Mouse (Mus musculus): Measurements from ENCODE around the gene Mrpl52. TPM values are rescaled to one million over a fixed set of nuclear protein-coding genes. Genes with fewer than 3 reads are reported as not detected.
A peak's percentile ranks its signal among the peaks of the same experiment; 100 is the strongest.

The Mrpl52 gene
- polyA plus RNA-seq, 1 experiment = 63.5 TPM

DNA sequence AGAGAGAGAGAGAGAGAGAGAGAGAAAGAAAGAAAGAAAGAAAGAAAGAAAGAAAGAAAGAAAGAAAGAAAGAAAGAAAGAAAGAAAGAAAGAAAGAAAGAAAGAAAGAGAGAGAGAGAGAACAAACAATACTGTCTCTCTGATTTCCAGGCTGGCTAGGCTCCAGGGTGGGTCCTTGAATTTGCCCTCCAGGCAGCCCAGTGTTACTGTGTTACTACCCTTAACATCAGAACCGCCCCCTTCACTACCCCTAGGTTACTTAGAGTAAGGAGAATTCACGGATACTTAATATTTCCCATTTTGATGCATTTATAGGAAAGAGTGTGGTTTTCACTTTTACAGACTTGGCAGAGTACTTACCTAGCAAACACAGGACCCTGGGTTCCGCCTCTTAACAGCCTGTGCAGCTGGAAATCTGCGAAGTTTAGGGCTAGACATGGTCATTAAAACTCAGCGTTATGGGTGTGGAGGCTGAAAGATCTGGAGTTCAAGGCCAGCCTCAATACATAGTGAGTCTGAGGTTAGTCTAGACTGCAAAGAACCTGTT is 10.4 kb upstream of the Mrpl52 start:
- TF ChIP-seq GATA1 (IDR thresholded peaks at IDR 0.05; ENCODE audit: low read length) = no peak
- H3K27me3 ChIP-seq (ENCODE audit: control insufficient read depth) = peaks cover 12% of the 10 kb centered on the region
- no peaks in the 10 kb centered on the region for H3K9me3 ChIP-seq (ENCODE audit: control insufficient read depth, low read length)
- no peak overlapping the region for H3K4me3 ChIP-seq (replicated peaks)
- H3K36me3 ChIP-seq (ENCODE audit: control insufficient read depth) = no peaks in the 10 kb centered on the region
- peaks cover 16% of the 10 kb centered on the region for H3K4me1 ChIP-seq (ENCODE audit: control insufficient read depth)

DNA sequence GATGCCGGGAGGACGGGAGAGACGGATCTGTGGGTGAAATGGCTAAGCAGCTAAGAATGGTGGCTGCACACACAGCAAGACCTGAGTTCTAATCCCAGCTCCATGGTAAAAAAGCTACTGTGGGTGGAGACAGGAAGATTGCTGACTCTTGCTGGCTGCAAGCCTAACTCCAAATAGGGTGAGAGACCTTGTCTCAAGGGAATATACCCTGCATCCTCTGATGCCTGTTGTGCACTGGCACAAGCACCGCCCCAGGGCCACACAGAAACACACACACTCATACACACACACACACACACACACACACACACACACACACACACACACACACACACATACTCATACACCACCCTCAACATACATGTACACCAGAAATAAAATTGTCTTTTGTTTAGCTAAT is 9.9 kb upstream of the Mrpl52 start:
- Histone ChIP-seq H3K9me3 (ENCODE audit: control insufficient read depth, low read length) (no peaks in the 10 kb centered on the region), H3K36me3 (ENCODE audit: control insufficient read depth) (no peaks in the 10 kb centered on the region), H3K27me3 (ENCODE audit: control insufficient read depth) (peaks cover 12% of the 10 kb centered on the region), H3K4me3 (replicated peaks) (no peak overlapping the region), H3K4me1 (ENCODE audit: control insufficient read depth) (peaks cover 16% of the 10 kb centered on the region)
- TF ChIP-seq GATA1 (IDR thresholded peaks at IDR 0.05; ENCODE audit: low read length) = no peak
- no peak for TF ChIP-seq TAL1 (IDR thresholded peaks at IDR 0.05; ENCODE audit: low read length)

DNA sequence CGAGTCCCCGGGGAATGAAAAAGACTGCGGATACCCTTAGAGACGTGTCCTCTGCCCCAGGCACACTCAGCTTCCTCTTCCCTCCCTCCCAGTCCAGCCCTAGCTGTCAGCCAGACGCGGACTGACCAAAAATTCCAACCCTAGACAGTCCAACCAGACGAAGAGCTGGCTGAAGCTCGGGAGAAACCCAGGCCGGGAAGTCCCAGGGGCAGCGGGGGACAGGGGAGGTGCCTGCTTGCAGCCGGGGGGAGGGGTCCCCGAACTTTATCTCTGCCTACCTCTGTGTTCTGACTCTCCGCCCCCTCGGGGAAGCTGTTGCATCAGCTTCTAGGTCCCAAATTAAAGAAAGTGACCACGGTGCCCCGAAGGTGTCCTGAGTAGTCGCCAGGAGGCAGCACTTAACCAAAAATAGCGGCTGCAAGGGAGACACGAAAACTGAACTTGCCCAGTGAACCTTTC is 9.1 kb upstream of the Mrpl52 start, which contains the start of gene Slc7a7:
TSS of gene Slc7a7 (minus strand) at position 158 of the 459 bp plus-strand sequence.
- peaks cover 16% of the 10 kb centered on the region for H3K4me1 ChIP-seq (ENCODE audit: control insufficient read depth)
- H3K4me3 ChIP-seq (replicated peaks) = peak within 1 kb of the TSS; percentile 43
- no peaks in the 10 kb centered on the region for H3K36me3 ChIP-seq (ENCODE audit: control insufficient read depth)
- peaks cover 12% of the 10 kb centered on the region for H3K27me3 ChIP-seq (ENCODE audit: control insufficient read depth)
- TF ChIP-seq TAL1 (IDR thresholded peaks at IDR 0.05; ENCODE audit: low read length) (no peak), GATA1 (IDR thresholded peaks at IDR 0.05; ENCODE audit: low read length) (no peak)
- no peaks in the 10 kb centered on the region for H3K9me3 ChIP-seq (ENCODE audit: control insufficient read depth, low read length)

DNA sequence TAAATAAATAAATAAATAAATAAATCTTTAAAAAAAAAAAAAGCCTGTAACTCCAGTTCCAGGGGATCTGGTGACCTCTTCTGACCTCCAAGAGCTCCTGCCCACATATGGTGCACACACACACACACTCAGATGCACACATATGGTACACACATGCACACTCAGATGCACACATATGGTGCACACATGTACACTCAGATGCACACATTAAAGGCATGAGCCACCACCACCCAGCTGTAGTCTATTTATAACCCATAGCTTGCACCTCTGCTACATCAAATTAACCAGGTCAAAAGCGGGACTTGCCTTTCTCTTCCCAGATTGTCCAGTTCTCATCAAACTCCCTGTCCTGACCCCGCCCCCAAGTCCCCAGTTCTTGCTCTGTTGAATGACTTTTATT is 5.7 kb upstream of the Mrpl52 start:
- Histone ChIP-seq H3K9me3 (ENCODE audit: control insufficient read depth, low read length) (no peaks in the 10 kb centered on the region), H3K4me1 (ENCODE audit: control insufficient read depth) (peaks cover 36% of the 10 kb centered on the region), H3K27me3 (ENCODE audit: control insufficient read depth) (peaks cover 12% of the 10 kb centered on the region), H3K4me3 (replicated peaks) (no peak overlapping the region), H3K36me3 (ENCODE audit: control insufficient read depth) (no peaks in the 10 kb centered on the region; the same call in 1 of the 2 replicates)
- TF ChIP-seq TAL1 (IDR thresholded peaks at IDR 0.05; ENCODE audit: low read length) (no peak), GATA1 (IDR thresholded peaks at IDR 0.05; ENCODE audit: low read length) (no peak)

DNA sequence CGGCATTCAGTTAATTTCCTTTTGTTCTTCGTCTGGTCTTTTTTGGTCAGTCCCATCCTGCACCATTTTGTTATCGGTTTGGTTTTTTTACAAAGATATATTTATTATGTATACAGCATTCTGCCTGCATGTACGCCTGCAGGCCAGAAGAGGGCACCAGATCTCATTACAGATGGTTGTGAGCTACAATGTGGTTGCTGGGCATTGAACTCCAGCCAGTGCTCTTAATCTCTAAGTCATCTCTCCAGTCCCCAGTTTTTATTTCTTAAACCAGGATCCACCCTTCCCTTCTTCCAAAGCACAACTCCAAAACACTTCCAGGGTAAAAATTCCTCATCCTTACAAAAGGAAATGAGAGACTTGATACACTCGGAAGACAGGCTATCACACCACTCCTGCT is 3.3 kb upstream of the Mrpl52 start:
- Histone ChIP-seq H3K36me3 (ENCODE audit: control insufficient read depth) (peaks cover 3% of the 10 kb centered on the region), H3K9me3 (ENCODE audit: control insufficient read depth, low read length) (no peaks in the 10 kb centered on the region), H3K4me1 (ENCODE audit: control insufficient read depth) (peaks cover 46% of the 10 kb centered on the region), H3K27me3 (ENCODE audit: control insufficient read depth) (no peaks in the 10 kb centered on the region), H3K4me3 (replicated peaks) (no peak overlapping the region)
- TF ChIP-seq GATA1 (IDR thresholded peaks at IDR 0.05; ENCODE audit: low read length) (no peak), TAL1 (IDR thresholded peaks at IDR 0.05; ENCODE audit: low read length) (no peak)

DNA sequence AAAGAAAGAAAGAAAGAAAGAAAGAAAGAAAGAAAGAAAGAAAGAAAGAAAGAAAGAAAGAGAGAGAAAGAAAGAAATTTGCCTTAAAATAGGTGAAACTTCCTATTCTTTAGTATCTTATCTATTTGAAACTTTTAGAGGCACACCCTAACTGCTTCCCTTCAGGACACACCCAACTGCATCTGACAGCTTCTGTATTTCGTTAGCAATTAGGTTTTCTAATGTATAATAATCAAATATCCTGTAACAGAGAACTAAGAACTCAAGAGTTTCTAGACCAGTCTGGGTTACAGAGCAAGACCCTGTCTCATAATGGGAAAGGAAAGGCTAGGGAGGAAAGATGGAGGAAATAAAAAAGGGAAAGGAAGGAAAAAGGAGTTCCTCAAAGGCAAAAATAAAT is 2.1 kb upstream of the Mrpl52 start:
- Histone ChIP-seq H3K36me3 (ENCODE audit: control insufficient read depth) (peaks cover 13% of the 10 kb centered on the region), H3K27me3 (ENCODE audit: control insufficient read depth) (0 out of 2 replicates have a peak, but pooled peaks cover 2% of the 10 kb centered on the region), H3K4me3 (replicated peaks) (peak overlapping the region; percentile 32), H3K9me3 (ENCODE audit: control insufficient read depth, low read length) (no peaks in the 10 kb centered on the region), H3K4me1 (ENCODE audit: control insufficient read depth) (peaks cover 50% of the 10 kb centered on the region)
- TF ChIP-seq GATA1 (IDR thresholded peaks at IDR 0.05; ENCODE audit: low read length) (no peak), TAL1 (IDR thresholded peaks at IDR 0.05; ENCODE audit: low read length) (no peak)

DNA sequence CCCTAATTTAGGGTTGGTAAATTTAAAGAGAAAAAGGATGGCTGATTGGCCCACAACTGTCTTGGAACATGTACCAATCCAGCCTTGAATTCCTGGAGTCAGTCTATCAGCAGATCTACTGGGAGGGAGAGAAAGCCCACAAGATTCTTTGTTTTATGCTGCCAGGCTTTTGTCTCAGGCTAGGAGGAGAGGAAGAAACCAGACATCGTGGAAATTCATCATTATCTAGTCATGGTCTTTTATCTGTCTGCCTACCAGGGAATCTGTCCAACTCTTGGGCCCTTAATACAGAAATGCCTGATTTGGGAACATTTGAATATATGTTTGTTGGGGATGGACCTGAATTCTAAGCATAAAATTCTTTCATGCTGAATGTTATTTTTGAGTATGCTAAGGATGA is 1.2 kb upstream of the Mrpl52 start:
- TF ChIP-seq GATA1 (IDR thresholded peaks at IDR 0.05; ENCODE audit: low read length) (no peak), TAL1 (IDR thresholded peaks at IDR 0.05; ENCODE audit: low read length) (no peak)
- Histone ChIP-seq H3K4me1 (ENCODE audit: control insufficient read depth) (peaks cover 53% of the 10 kb centered on the region), H3K27me3 (ENCODE audit: control insufficient read depth) (peaks cover 8% of the 10 kb centered on the region), H3K9me3 (ENCODE audit: control insufficient read depth, low read length) (no peaks in the 10 kb centered on the region), H3K36me3 (ENCODE audit: control insufficient read depth) (peaks cover 19% of the 10 kb centered on the region), H3K4me3 (replicated peaks) (peak overlapping the region; percentile 93)

DNA sequence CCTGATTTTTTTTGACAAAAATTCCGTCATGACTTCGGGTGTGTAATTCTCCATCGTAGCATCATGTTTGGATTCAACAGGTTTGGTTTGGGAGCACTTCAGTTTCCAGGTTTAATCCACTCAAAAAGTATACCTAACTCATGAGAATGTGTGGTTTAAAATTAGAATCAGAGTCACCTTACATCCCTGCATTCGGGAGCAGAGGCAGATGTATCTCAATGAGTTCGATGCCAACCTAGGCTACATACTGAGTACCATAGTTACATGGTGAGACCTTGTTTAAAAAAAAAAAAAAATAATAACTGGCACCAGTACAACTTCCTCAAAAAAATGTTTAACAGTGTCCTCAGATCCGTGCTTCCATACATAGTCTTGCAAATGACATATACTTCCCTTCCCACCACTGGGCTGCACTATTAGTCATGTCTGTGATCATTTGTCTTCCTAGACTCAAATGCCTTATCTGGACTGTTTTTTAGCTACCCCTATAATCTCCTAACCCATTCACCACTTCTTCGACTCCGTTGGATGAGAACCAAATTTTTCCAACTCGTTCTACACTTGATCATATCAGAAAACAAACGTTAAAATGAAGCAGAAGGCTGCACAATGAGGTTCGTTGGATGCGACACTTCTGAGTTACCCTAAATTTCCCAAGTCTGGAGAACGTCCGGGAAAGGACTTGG is 563 bp upstream of the Mrpl52 start:
- H3K27me3 ChIP-seq (ENCODE audit: control insufficient read depth) = peaks cover 14% of the 10 kb centered on the region
- H3K4me1 ChIP-seq (ENCODE audit: control insufficient read depth) = peaks cover 58% of the 10 kb centered on the region
- H3K9me3 ChIP-seq (ENCODE audit: control insufficient read depth, low read length) = no peaks in the 10 kb centered on the region
- peaks cover 19% of the 10 kb centered on the region for H3K36me3 ChIP-seq (ENCODE audit: control insufficient read depth)
- H3K4me3 ChIP-seq (replicated peaks) = peak overlapping the region; percentile 93
- TF ChIP-seq TAL1 (IDR thresholded peaks at IDR 0.05; ENCODE audit: low read length) (no peak), GATA1 (IDR thresholded peaks at IDR 0.05; ENCODE audit: low read length) (no peak)

DNA sequence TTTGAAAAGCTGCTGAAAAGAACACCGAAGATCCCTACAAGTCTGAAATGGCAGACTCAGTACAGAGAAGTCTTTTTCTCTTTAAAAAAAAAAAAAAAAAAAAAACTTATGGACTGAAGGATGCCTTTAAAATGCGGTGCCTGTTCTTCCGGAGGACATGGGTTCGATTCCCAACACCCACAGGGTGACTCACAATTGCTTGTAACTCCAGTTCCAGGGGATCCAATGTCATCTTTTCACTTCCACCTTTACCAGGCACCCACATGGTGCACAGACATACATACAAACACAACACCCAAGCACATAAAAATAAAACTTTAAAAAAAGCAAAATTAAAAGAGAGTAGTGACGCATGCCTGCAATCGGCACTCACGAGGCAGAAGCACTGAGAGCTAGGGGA is 987 bp downstream of the Mrpl52 start:
- no peaks in the 10 kb centered on the region; the same call in 1 of the 2 replicates for H3K9me3 ChIP-seq (ENCODE audit: control insufficient read depth, low read length)
- H3K4me3 ChIP-seq (replicated peaks) = peak overlapping the region; percentile 93
- peaks cover 19% of the 10 kb centered on the region for H3K36me3 ChIP-seq (ENCODE audit: control insufficient read depth)
- H3K27me3 ChIP-seq (ENCODE audit: control insufficient read depth) = peaks cover 30% of the 10 kb centered on the region
- H3K4me1 ChIP-seq (ENCODE audit: control insufficient read depth) = peaks cover 74% of the 10 kb centered on the region
- TF ChIP-seq GATA1 (IDR thresholded peaks at IDR 0.05; ENCODE audit: low read length) (no peak), TAL1 (IDR thresholded peaks at IDR 0.05; ENCODE audit: low read length) (no peak)
